Mouse (Mus musculus): ENCODE data around the gene Rhoa. TPM values are rescaled to one million over a fixed set of nuclear protein-coding genes. Genes with fewer than 3 reads are reported as not detected.
"Not testable (repeated sequence)": the region's sequence is repeated elsewhere in the genome, so short reads cannot be mapped to it uniquely, and the experiment has no call there.

Gene Rhoa
- polyA plus RNA-seq, 1 experiment from 2014 or later, result 278 TPM

DNA sequence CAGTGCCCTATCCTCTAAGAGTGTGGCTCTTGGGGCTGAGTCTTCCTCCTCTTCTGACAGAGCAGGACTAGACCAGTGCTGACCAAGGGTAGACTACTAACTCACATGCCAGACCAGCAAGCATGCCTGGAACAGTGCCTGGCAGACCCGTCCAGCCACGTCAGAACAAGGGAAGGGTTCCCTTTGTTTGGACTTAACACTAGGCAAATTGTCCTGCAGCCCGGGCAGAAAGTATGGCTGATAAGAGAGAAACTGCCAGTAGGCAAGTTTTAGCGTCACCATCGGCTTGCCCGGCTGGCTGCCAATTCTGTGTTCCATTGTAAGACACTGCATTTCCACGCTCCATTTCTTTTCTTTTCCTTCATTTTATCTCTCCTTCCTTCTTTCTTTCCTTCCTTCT is 38.2 kb upstream of the Rhoa start:
- 91% methylated on average over 7 of the region's 7 CpGs for WGBS
- no peak overlapping the region for H3K9ac ChIP-seq (ENCODE audit: low read length)
- no peaks in the 10 kb centered on the region for H3K9me3 ChIP-seq (ENCODE audit: control insufficient read depth, low read length)
- peaks cover 7% of the 10 kb centered on the region for H3K4me1 ChIP-seq (ENCODE audit: control insufficient read depth, insufficient read depth, low read length)
- ATAC-seq (ENCODE audit: low FRiP score), result no peak
- no peaks in the 10 kb centered on the region for H3K36me3 ChIP-seq (ENCODE audit: control insufficient read depth, insufficient read depth, low read length)
- no peak for DNase-seq (ENCODE audit: low spot score, missing footprints)
- H3K4me2 ChIP-seq, result no peak overlapping the region
- H3K27ac ChIP-seq (ENCODE audit: low read depth, low read length), result no peak overlapping the region
- no peak overlapping the region for H3K4me3 ChIP-seq (ENCODE audit: low read depth, low read length)
- no peaks in the 10 kb centered on the region for H3K27me3 ChIP-seq (ENCODE audit: control insufficient read depth, insufficient read depth, low read length)

DNA sequence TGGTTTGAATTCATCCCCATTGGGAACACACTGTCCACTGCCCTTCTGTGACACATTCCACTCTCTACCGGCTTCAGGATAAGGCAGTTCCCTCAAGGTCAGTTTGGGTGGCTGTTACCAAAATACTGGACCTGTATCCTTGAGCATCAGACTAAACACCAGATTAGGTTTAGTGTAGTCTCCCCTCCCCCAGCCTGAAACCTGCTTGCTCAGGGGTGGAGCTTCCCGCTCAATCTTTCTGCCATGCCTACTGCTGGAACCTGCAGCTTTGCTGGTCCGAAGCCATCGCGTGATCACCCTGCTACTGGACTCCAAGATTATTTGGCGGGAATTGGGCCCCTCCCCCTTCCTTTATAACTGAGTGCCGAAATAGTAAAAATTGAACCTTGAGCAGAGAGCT is 37.2 kb upstream of the Rhoa start:
- WGBS, result 83% methylated on average over 6 of the region's 7 CpGs
- not testable (repeated sequence) for H3K9ac ChIP-seq (ENCODE audit: low read length); H3K4me3 ChIP-seq (ENCODE audit: low read depth, low read length); ATAC-seq (ENCODE audit: low FRiP score); H3K36me3 ChIP-seq (ENCODE audit: control insufficient read depth, insufficient read depth, low read length); H3K4me2 ChIP-seq; H3K27me3 ChIP-seq (ENCODE audit: control insufficient read depth, insufficient read depth, low read length); H3K4me1 ChIP-seq (ENCODE audit: control insufficient read depth, insufficient read depth, low read length); H3K9me3 ChIP-seq (ENCODE audit: control insufficient read depth, low read length); DNase-seq (ENCODE audit: low spot score, missing footprints); H3K27ac ChIP-seq (ENCODE audit: low read depth, low read length)

DNA sequence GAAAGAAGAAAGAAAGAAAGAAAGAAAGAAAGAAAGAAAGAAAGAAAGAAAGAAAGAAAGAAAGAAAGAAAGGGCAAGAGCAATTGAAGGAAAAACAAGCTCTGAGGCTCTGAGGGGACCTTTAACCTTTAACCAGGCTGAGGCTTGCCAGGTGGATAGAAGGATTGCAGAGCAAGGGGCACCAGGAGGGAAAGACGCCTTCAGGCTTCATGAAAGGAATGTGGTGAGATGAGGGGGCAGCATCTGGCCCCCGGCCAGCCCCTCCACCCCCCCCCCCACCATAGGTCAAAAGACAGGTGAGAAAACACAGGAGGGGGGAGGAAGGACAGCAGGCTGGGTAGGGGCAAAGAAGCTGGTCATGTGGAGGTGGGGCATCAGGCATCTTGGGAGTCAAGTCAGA is 34.0 kb upstream of the Rhoa start:
- H3K27ac ChIP-seq (ENCODE audit: low read depth, low read length), result no peak overlapping the region
- WGBS, result 54% methylated on average over 2 of the region's 2 CpGs
- no peaks in the 10 kb centered on the region for H3K36me3 ChIP-seq (ENCODE audit: control insufficient read depth, insufficient read depth, low read length)
- no peak overlapping the region for H3K4me2 ChIP-seq
- no peak for ATAC-seq (ENCODE audit: low FRiP score)
- H3K27me3 ChIP-seq (ENCODE audit: control insufficient read depth, insufficient read depth, low read length), result no peaks in the 10 kb centered on the region
- H3K9ac ChIP-seq (ENCODE audit: low read length), result no peak overlapping the region
- H3K4me3 ChIP-seq (ENCODE audit: low read depth, low read length), result no peak overlapping the region
- no peaks in the 10 kb centered on the region for H3K9me3 ChIP-seq (ENCODE audit: control insufficient read depth, low read length)
- DNase-seq (ENCODE audit: low spot score, missing footprints), result no peak
- H3K4me1 ChIP-seq (ENCODE audit: control insufficient read depth, insufficient read depth, low read length), result no peaks in the 10 kb centered on the region

DNA sequence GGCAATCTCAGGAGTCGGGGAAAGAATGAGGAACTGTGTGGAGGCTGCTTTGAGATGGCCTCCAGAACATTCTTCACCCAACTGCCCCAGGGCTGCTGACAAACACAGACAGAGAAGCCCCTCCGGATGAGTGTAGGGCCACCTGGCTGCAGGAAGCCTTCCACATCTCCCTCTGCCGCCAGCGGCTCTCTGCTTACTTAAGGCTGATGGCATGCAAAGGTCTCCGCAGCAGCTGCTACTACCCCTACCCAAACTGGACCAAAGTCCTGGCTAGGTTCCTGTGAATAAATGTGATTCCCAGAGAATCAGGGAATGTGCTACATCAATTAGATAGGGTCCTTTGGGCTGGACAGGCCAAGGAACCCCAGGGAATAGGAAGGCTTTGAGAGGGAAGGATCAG is 33.2 kb upstream of the Rhoa start:
- Histone ChIP-seq H3K4me2 (no peak overlapping the region), H3K36me3 (ENCODE audit: control insufficient read depth, insufficient read depth, low read length) (no peaks in the 10 kb centered on the region), H3K27ac (ENCODE audit: low read depth, low read length) (no peak overlapping the region), H3K9me3 (ENCODE audit: control insufficient read depth, low read length) (no peaks in the 10 kb centered on the region), H3K27me3 (ENCODE audit: control insufficient read depth, insufficient read depth, low read length) (no peaks in the 10 kb centered on the region), H3K4me1 (ENCODE audit: control insufficient read depth, insufficient read depth, low read length) (no peaks in the 10 kb centered on the region), H3K4me3 (ENCODE audit: low read depth, low read length) (no peak overlapping the region), H3K9ac (ENCODE audit: low read length) (no peak overlapping the region)
- DNase-seq (ENCODE audit: low spot score, missing footprints) (no peak), ATAC-seq (ENCODE audit: low FRiP score) (no peak)
- 80% methylated on average over 5 of the region's 5 CpGs for WGBS

DNA sequence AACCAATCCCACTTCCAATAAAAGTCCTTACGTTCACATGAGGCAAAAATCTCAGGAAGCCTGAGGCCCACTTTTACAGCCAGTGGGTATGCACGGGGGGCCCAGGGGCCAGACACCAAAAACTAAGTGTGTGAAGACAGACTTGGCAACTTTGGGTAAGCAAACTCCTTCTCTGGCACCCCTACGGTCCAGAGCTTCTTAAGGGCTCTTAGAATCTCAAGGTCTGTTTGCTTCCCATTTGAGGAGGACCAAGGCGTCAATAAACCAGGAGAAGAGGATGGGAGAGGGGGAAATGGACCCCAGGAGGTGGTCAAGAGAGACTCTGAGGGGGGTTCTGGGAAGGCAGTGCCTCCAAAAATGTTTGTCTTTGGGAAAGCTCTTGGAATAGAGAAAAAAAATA is 32.4 kb upstream of the Rhoa start:
- H3K27ac ChIP-seq (ENCODE audit: low read depth, low read length), result no peak overlapping the region
- no peaks in the 10 kb centered on the region for H3K9me3 ChIP-seq (ENCODE audit: control insufficient read depth, low read length)
- no peaks in the 10 kb centered on the region for H3K27me3 ChIP-seq (ENCODE audit: control insufficient read depth, insufficient read depth, low read length)
- DNase-seq (ENCODE audit: low spot score, missing footprints) (no peak), ATAC-seq (ENCODE audit: low FRiP score) (no peak)
- 74% methylated on average over 4 of the region's 4 CpGs for WGBS
- no peak overlapping the region for H3K4me3 ChIP-seq (ENCODE audit: low read depth, low read length)
- H3K4me1 ChIP-seq (ENCODE audit: control insufficient read depth, insufficient read depth, low read length), result no peaks in the 10 kb centered on the region
- no peaks in the 10 kb centered on the region for H3K36me3 ChIP-seq (ENCODE audit: control insufficient read depth, insufficient read depth, low read length)
- H3K9ac ChIP-seq (ENCODE audit: low read length), result no peak overlapping the region
- no peak overlapping the region for H3K4me2 ChIP-seq

DNA sequence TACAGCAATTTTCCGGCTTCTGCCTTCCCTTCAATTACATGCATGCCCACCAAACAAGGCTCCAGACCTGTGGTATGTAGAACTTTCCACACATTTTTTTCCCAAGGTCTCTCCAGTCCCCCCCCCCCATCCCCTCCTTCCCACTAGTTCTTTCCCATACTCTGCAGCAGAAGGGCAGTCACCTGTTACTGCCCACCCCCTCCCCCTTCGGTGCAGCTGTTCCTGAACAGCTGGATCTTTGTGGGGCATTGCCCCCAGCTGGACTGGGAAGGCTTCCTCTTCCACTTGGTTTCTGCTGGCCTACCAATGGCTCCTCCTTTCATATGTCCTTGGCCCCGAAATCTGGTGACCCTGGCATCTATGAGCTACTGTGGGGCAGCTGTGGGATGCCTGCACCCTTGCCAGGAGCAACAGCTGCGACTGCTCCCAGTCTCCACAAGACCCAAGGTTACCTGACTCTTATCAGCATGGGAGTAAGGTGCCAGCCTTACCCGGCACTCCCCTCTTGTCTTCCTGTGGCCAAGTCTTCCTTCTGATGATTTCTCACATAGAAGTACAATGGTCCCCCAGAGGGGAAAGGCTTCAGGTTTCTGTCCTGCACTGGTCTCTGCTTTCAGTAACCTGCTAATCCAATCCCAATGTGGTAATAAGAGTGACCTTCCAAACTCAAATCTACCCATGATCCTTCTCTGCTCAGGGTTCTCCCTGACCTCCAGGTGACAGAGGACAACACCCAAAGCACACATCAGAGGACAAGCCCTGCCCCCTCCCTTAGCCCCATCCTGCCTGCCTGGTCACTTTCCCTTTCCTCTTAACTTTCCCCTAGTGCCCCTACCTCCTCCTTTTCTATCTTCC is 31.2 kb upstream of the Rhoa start:
- no peaks in the 10 kb centered on the region for H3K27me3 ChIP-seq (ENCODE audit: control insufficient read depth, insufficient read depth, low read length)
- H3K9ac ChIP-seq (ENCODE audit: low read length), result no peak overlapping the region
- H3K4me3 ChIP-seq (ENCODE audit: low read depth, low read length), result no peak overlapping the region
- H3K9me3 ChIP-seq (ENCODE audit: control insufficient read depth, low read length), result no peaks in the 10 kb centered on the region
- no peak overlapping the region for H3K27ac ChIP-seq (ENCODE audit: low read depth, low read length)
- no peaks in the 10 kb centered on the region for H3K4me1 ChIP-seq (ENCODE audit: control insufficient read depth, insufficient read depth, low read length)
- ATAC-seq (ENCODE audit: low FRiP score) (no peak), DNase-seq (ENCODE audit: low spot score, missing footprints) (no peak)
- 85% methylated on average over 4 of the region's 5 CpGs for WGBS
- no peak overlapping the region for H3K4me2 ChIP-seq
- no peaks in the 10 kb centered on the region for H3K36me3 ChIP-seq (ENCODE audit: control insufficient read depth, insufficient read depth, low read length)

DNA sequence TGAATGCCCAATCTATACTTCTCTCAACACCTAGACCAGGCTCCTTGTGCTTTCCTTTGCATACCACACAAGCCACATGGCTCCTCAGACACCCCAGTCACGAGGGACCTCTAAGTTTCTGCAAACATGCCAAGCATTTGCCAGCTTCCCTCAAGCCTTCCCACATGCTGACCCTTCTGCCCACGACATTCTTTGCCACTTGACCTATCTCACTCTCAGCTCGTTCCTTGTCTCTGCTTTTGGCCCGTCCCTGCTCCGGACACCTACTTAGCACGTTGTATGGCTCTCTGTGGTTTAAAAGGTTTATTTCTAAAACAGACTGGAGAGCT is 30.6 kb upstream of the Rhoa start:
- Histone ChIP-seq H3K4me1 (ENCODE audit: control insufficient read depth, insufficient read depth, low read length) (no peaks in the 10 kb centered on the region), H3K9ac (ENCODE audit: low read length) (no peak overlapping the region), H3K27me3 (ENCODE audit: control insufficient read depth, insufficient read depth, low read length) (no peaks in the 10 kb centered on the region), H3K4me3 (ENCODE audit: low read depth, low read length) (no peak overlapping the region), H3K9me3 (ENCODE audit: control insufficient read depth, low read length) (no peaks in the 10 kb centered on the region), H3K36me3 (ENCODE audit: control insufficient read depth, insufficient read depth, low read length) (no peaks in the 10 kb centered on the region), H3K27ac (ENCODE audit: low read depth, low read length) (no peak overlapping the region), H3K4me2 (no peak overlapping the region)
- no peak for ATAC-seq (ENCODE audit: low FRiP score)
- WGBS, result 69% methylated on average over 6 of the region's 6 CpGs
- no peak for DNase-seq (ENCODE audit: low spot score, missing footprints)

DNA sequence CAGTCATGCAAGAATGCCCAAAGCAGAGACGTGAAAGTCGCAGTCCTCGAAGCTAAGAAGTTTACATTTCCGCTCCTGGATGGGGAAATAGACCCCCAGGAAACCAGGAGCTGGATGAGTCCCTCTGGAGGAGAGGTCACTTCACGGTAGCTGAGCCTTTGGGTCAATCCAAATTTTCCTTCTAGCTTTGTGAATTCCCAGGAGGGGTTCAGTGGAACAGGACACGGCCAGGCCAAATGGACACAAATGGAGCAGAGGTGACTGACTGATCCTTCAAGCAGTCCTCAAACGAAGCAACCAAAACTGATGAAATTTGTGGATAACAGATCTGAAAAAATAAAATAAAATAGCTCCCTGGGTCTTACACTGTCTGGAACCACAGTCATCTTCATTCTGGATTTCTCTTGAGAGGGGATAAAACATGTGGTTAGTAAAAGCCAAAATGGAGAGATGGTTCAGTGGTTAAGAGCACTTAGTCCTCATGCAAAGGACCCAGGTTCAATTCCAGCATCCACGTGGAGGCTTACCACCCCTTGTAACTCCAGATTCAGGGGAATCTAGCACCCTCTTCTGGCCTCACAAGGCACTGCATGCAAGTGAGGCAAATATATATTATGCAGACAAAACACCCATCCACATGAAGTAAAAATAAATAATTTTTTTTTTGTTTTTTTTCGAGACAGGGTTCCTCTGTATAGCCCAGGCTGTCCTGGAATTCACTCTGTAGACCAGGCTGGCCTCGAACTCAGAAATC is 27.1 kb upstream of the Rhoa start:
- H3K27me3 ChIP-seq (ENCODE audit: control insufficient read depth, insufficient read depth, low read length), result no peaks in the 10 kb centered on the region
- H3K9ac ChIP-seq (ENCODE audit: low read length), result no peak overlapping the region
- H3K4me3 ChIP-seq (ENCODE audit: low read depth, low read length), result no peak overlapping the region
- H3K9me3 ChIP-seq (ENCODE audit: control insufficient read depth, low read length), result no peaks in the 10 kb centered on the region
- H3K36me3 ChIP-seq (ENCODE audit: control insufficient read depth, insufficient read depth, low read length), result no peaks in the 10 kb centered on the region
- 61% methylated on average over 10 of the region's 10 CpGs for WGBS
- ATAC-seq (ENCODE audit: low FRiP score) (no peak), DNase-seq (ENCODE audit: low spot score, missing footprints) (peak; percentile 85)
- H3K4me1 ChIP-seq (ENCODE audit: control insufficient read depth, insufficient read depth, low read length), result no peaks in the 10 kb centered on the region
- no peak overlapping the region for H3K4me2 ChIP-seq
- no peak overlapping the region for H3K27ac ChIP-seq (ENCODE audit: low read depth, low read length)

DNA sequence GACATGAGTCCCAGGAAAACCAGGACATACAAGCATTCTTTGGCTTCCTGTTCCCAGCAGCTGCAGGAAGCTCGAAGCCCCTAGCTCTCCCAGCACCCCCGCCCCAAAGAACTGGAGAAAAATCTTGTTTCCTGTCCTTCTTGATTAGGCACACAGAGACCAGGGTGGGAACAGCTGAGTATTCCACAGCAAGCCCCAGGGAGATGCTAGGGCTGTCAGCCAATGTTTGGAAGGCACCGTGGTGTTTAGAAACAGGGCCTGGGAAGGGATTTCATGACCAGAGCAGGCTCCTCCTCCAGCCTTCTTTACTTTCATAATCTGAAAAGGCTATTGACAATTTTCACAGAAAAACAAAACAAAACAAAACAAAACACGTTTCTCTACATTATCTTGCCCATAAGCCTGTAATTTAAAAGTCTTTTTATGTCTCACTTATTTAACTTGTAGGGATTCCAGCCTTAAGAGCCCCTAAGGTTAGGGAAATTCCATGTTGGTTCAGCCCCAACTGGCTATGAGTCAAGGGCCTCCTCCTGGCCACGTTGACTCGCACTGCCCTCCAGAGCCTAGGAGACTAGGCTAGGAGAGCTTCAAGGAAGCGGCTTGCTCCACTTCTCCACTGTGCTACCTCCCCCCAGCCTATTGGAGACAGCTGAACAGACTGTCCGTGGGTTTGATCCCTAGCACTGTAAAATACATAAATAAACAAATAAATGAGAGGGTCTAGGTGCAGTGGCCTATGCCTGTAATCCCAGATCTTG is 25.7 kb upstream of the Rhoa start:
- Histone ChIP-seq H3K4me1 (ENCODE audit: control insufficient read depth, insufficient read depth, low read length) (no peaks in the 10 kb centered on the region), H3K27me3 (ENCODE audit: control insufficient read depth, insufficient read depth, low read length) (no peaks in the 10 kb centered on the region), H3K9ac (ENCODE audit: low read length) (no peak overlapping the region), H3K4me2 (no peak overlapping the region), H3K27ac (ENCODE audit: low read depth, low read length) (no peak overlapping the region), H3K9me3 (ENCODE audit: control insufficient read depth, low read length) (no peaks in the 10 kb centered on the region), H3K4me3 (ENCODE audit: low read depth, low read length) (no peak overlapping the region), H3K36me3 (ENCODE audit: control insufficient read depth, insufficient read depth, low read length) (no peaks in the 10 kb centered on the region)
- DNase-seq (ENCODE audit: low spot score, missing footprints), result no peak
- no peak for ATAC-seq (ENCODE audit: low FRiP score)
- WGBS, result 58% methylated on average over 8 of the region's 8 CpGs
